Mouse (Mus musculus) heart, adult 2 months (tissue): ENCODE measurements around the gene Alg9. TPM values are rescaled to one million over a fixed set of nuclear protein-coding genes. Genes with fewer than 3 reads are reported as not detected.

Source experiments
- DNase-seq, 2 experiments: peaks; one replicate each; pipeline ENCODE4 v3.0.0; 2021
- H3K27ac ChIP-seq: fragments of 200-600 bp; 2 replicates; pipeline ENCODE4 v1.8.1; 2022
- H3K27me3 ChIP-seq: fragments of 200-500 bp; 2 replicates; pipeline ENCODE4 v1.6.1; 2012; ENCODE audit warnings: mild to moderate bottlenecking, low read length, inconsistent platforms, mixed read lengths; ENCODE audit not compliant: control insufficient read depth, insufficient read depth
- H3K36me3 ChIP-seq: fragments of 200-500 bp; 2 replicates; pipeline ENCODE4 v1.6.1; 2012; ENCODE audit warnings: low read length, inconsistent platforms; ENCODE audit not compliant: control insufficient read depth, insufficient read depth
- H3K4me1 ChIP-seq: fragments of 200-500 bp; 2 replicates; pipeline ENCODE4 v1.6.1; 2011; ENCODE audit warnings: low read length; ENCODE audit not compliant: control insufficient read depth, insufficient read depth
- H3K4me3 ChIP-seq: fragments of 200-600 bp; 2 replicates; pipeline ENCODE4 v1.8.1; 2022
- H3K79me2 ChIP-seq: fragments of 200-500 bp; replicated peaks from 2 replicates; pipeline ENCODE4 v1.6.1; 2012; ENCODE audit warnings: mild to moderate bottlenecking, inconsistent platforms, low read length, moderate library complexity, mixed read lengths; ENCODE audit not compliant: control insufficient read depth, insufficient read depth
- H3K9ac ChIP-seq: fragments of 200-500 bp; 2 replicates; pipeline ENCODE4 v1.6.1; 2012; ENCODE audit warnings: low read depth, mild to moderate bottlenecking, control low read depth, inconsistent platforms, low read length, mixed read lengths
- CTCF ChIP-seq: fragments of 200-600 bp; IDR thresholded peaks from 2 replicates; pipeline ENCODE4 v1.8.1; 2022; ENCODE audit warnings: antibody characterized with exemption, mild to moderate bottlenecking, moderate library complexity
- EP300 ChIP-seq: fragments of 200-500 bp; IDR thresholded peaks from 2 replicates; pipeline ENCODE4 v1.6.1; 2011; ENCODE audit warnings: low read depth, low read length, control low read depth; ENCODE audit not compliant: insufficient read depth
- POLR2A ChIP-seq: fragments of 200-500 bp; IDR thresholded peaks from 2 replicates; pipeline ENCODE4 v1.6.1; 2011; ENCODE audit warnings: mild to moderate bottlenecking, low read depth, low read length, control low read depth; ENCODE audit not compliant: insufficient read depth
- WGBS: fragments of 180-500 bp; shearing (Covaris S2); methylation state at CpG from one replicate; pipeline ENCODE4 v1.1.7; 2018; 5-methylcytosine and 5-hydroxymethylcytosine counted together
- intact Hi-C: fragments of 180-260 bp; cut with DNase I; formaldehyde crosslinking; loops from one replicate; pipeline ENCODE4 v1.15.1; 2025
- polyA plus RNA-seq: library from polyadenylated mRNA; depleted of rRNA; stranded (reverse); fragments of >200 nt; gene quantifications from 2 replicates; pipeline ENCODE4 v1.2.3, GENCODE M21; 2012
- total RNA-seq, 2 experiments: library from RNA; stranded (reverse); gene quantifications; 2 replicates each; pipeline ENCODE4 v1.2.3; 2021

Gene Alg9
- total and polyA plus RNA-seq, 3 experiments, result 9.6 to 13.4 (median 9.9) TPM

GRCm38 (mm10) chr9:50742744-50743143 is 32.1 kb upstream of the Alg9 start:
- intact Hi-C loops, result no loop called here
- TF ChIP-seq EP300 (no peak), CTCF (no peak), POLR2A (no peak)
- Histone ChIP-seq H3K36me3 (no peaks in the 10 kb centered on the region), H3K9ac (no peak overlapping the region), H3K4me1 (peaks cover 2% of the 10 kb centered on the region), H3K4me3 (no peak overlapping the region), H3K27me3 (no peaks in the 10 kb centered on the region), H3K79me2 (no peaks in the 10 kb centered on the region), H3K27ac (peak overlapping the region; percentile 23; the same call in 1 of the 2 replicates)
- 51% methylated on average over 2 of the region's 2 CpGs for WGBS
- no peak for DNase-seq

- Histone ChIP-seq H3K79me2 (no peaks in the 10 kb centered on the region), H3K36me3 (no peaks in the 10 kb centered on the region), H3K27me3 (no peaks in the 10 kb centered on the region), H3K4me3 (peak overlapping the region; percentile 35), H3K9ac (no peak overlapping the region; the same call in 1 of the 2 replicates), H3K4me1 (peaks cover 2% of the 10 kb centered on the region), H3K27ac (peak overlapping the region; percentile 34)
- intact Hi-C loops, result no loop called here
- no peak for DNase-seq
- 28% methylated on average over 7 of the region's 7 CpGs for WGBS
- no peak for TF ChIP-seq POLR2A
- TF ChIP-seq CTCF, result no peak
- TF ChIP-seq EP300, result no peak
Measured at GRCm38 (mm10) chr9:50745806-50746205, 29.0 kb upstream of the Alg9 start.

GRCm38 (mm10) chr9:50746214-50746677 is 28.6 kb upstream of the Alg9 start, which contains the start of gene 2310030G06Rik:
2310030G06Rik (minus strand) TSS chr9:50746536.
- Histone ChIP-seq H3K79me2 (no peaks in the 10 kb centered on the region), H3K9ac (peak within 1 kb of the TSS; percentile 56), H3K27ac (peak within 1 kb of the TSS; percentile 34), H3K27me3 (no peaks in the 10 kb centered on the region), H3K36me3 (no peaks in the 10 kb centered on the region), H3K4me1 (peaks cover 2% of the 10 kb centered on the region), H3K4me3 (peak within 1 kb of the TSS; percentile 35)
- no peak for DNase-seq
- intact Hi-C loops, result no loop called here
- TF ChIP-seq CTCF (peak; percentile 43), EP300 (no peak), POLR2A (0 out of 2 replicates have a peak, but pooled peaks have one; percentile 13)
- 8% methylated on average over 19 of the region's 19 CpGs for WGBS

GRCm38 (mm10) chr9:50750706-50751105 is 24.1 kb upstream of the Alg9 start:
- no peaks in the 10 kb centered on the region for H3K79me2 ChIP-seq
- intact Hi-C loops, result no loop called here
- 39% methylated on average over 6 of the region's 6 CpGs for WGBS
- H3K36me3 ChIP-seq, result peaks cover 10% of the 10 kb centered on the region
- no peak for DNase-seq
- peak overlapping the region; percentile 98 for H3K27ac ChIP-seq
- H3K9ac ChIP-seq, result no peak overlapping the region; the same call in 1 of the 2 replicates
- H3K27me3 ChIP-seq, result no peaks in the 10 kb centered on the region
- peak overlapping the region; percentile 62; the same call in 1 of the 2 replicates for H3K4me3 ChIP-seq
- no peaks in the 10 kb centered on the region for H3K4me1 ChIP-seq
- TF ChIP-seq EP300 (no peak), CTCF (no peak), POLR2A (no peak)

- Histone ChIP-seq H3K27ac (peak within 1 kb of the TSS; percentile 98), H3K9ac (peak within 1 kb of the TSS; percentile 89), H3K79me2 (no peaks in the 10 kb centered on the region), H3K27me3 (no peaks in the 10 kb centered on the region), H3K36me3 (peaks cover 14% of the 10 kb centered on the region), H3K4me1 (no peaks in the 10 kb centered on the region), H3K4me3 (peak within 1 kb of the TSS; percentile 62)
- no peak for TF ChIP-seq POLR2A
- TF ChIP-seq CTCF, result no peak
- no peak for TF ChIP-seq EP300
- intact Hi-C loops, result no loop called here
- peak; percentile 38 to 50 for DNase-seq
- WGBS, result 33% methylated on average over 22 of the region's 22 CpGs
Measured at GRCm38 (mm10) chr9:50751323-50751722, 23.5 kb upstream of the Alg9 start, which contains the start of gene Cryab. Cryab (plus strand) TSS chr9:50751325.

- Histone ChIP-seq H3K79me2 (no peaks in the 10 kb centered on the region), H3K27ac (peak within 1 kb of the TSS; percentile 98), H3K27me3 (no peaks in the 10 kb centered on the region), H3K9ac (peak within 1 kb of the TSS; percentile 95), H3K4me3 (peak within 1 kb of the TSS; percentile 62), H3K4me1 (no peaks in the 10 kb centered on the region), H3K36me3 (peaks cover 17% of the 10 kb centered on the region)
- peak; percentile 69 to 74 for DNase-seq
- 43% methylated on average over 14 of the region's 14 CpGs for whole genome bisulfite sequencing
- TF ChIP-seq EP300, result 0 out of 2 replicates have a peak, but pooled peaks have one; percentile 6
- no peak for TF ChIP-seq CTCF
- TF ChIP-seq POLR2A, result peak; percentile 70; the same call in 1 of the 2 replicates
- intact Hi-C loops, result no loop called here
Measured at GRCm38 (mm10) chr9:50752054-50752602, 22.7 kb upstream of the Alg9 start, which contains the start of gene Hspb2. Hspb2 (minus strand) TSS chr9:50752354.
